Mouse (Mus musculus): ENCODE data around the gene Dgkh.

DNA sequence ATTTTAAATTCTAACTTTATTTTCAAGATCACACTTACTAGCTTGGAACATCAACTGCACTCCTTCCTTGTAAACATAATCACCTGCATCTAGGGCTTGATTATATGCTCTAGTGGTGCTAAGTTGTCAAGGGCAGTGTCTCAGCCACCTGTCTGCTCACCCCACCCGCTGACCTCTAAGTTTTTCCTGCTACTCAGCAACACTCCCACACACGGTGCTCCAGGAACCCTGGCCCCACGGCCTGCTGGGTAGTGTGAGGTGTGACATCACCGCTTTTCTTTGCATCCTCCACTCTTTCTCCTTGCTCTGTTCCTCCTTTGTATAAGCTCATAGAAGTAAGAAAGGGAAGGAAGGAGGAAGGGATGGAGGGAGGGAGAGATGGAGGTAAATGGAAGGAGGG is 21.9 kb downstream of the Dgkh start:
- TF ChIP-seq CTCF (IDR thresholded peaks at IDR 0.05; ENCODE audit: low read depth, low read length), result no peak
- TF ChIP-seq GATA1 (IDR thresholded peaks at IDR 0.05; ENCODE audit: borderline replicate concordance, low read length), result no peak
